Mouse (Mus musculus) lung, adult 2 months (tissue): Measurements from ENCODE around the gene Zfp687.

Source experiments
- CTCF ChIP-seq: fragments of 200-500 bp; IDR thresholded peaks from 2 replicates; pipeline ENCODE4 v1.5.1; 2011; ENCODE audit warnings: mild to moderate bottlenecking, low read length, control low read depth; ENCODE audit not compliant: insufficient read depth
- POLR2A ChIP-seq: fragments of 200-500 bp; IDR thresholded peaks from 2 replicates; pipeline ENCODE4 v1.6.1; 2011; ENCODE audit warnings: low read depth, mild to moderate bottlenecking, control low read depth, low read length, borderline replicate concordance; ENCODE audit errors: extremely low read depth

DNA sequence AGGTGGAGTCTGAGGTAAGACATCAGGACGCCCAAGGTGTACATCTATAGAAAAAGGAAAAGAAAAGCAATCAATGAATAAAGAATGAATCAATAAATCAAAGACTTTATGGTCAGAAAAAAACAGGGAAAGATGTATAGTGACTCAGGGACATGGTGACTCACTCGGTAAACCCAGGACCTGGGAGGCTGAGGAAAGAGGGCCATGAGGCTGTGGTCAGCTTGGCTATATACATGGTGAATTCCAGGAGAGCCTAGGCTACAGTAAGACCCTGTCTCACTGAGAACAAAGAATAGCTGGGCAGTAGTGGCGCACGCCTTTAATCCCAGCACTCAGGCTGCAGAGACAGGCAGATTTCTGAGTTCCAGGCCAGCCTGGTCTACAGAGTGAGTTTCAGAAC lies 48.5 kb upstream of the Zfp687 start:
- TF ChIP-seq CTCF (no peak), POLR2A (no peak)
